Mouse (Mus musculus) embryo, embryonic 10.5 days (tissue): ENCODE data around the gene Bcl2a1b.
"Not testable (repeated sequence)": the region's sequence is repeated elsewhere in the genome, so short reads cannot be mapped to it uniquely, and the experiment has no call there.

Experiments
- DNase-seq: peaks from one replicate; pipeline ENCODE4 v3.0.0-alpha.2; 2015; ENCODE audit warnings: low spot score

The Bcl2a1b gene

DNA sequence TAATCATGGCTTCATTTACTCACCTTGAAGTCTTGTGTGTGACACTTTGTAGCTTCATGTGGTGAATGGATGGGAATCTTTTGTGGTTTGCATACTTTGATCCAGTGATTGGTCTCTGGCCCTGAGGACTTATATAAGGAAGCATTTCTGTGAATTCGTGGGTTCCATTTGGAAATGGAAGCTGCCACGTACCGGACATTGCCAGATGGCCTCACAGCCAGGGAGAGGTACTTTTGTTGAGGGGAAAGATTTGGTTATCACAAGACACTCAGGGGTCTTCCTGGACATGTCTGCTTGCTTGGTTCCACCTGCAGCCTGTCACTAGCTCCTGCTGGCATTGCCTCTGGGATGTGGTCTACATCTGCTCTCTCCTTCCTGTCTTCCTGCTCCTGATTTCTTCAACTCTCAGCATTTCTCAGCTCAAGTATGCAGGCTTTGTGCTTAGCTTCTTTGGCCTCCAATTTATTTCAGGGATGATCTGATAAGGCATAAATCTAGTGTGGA, 41.6 kb downstream of the Bcl2a1b start:
- not testable (repeated sequence) for DNase-seq

- DNase-seq, result no peak
Observed at GRCm38 (mm10) chr9:89253400-89253799, 54.4 kb downstream of the Bcl2a1b start.

DNA sequence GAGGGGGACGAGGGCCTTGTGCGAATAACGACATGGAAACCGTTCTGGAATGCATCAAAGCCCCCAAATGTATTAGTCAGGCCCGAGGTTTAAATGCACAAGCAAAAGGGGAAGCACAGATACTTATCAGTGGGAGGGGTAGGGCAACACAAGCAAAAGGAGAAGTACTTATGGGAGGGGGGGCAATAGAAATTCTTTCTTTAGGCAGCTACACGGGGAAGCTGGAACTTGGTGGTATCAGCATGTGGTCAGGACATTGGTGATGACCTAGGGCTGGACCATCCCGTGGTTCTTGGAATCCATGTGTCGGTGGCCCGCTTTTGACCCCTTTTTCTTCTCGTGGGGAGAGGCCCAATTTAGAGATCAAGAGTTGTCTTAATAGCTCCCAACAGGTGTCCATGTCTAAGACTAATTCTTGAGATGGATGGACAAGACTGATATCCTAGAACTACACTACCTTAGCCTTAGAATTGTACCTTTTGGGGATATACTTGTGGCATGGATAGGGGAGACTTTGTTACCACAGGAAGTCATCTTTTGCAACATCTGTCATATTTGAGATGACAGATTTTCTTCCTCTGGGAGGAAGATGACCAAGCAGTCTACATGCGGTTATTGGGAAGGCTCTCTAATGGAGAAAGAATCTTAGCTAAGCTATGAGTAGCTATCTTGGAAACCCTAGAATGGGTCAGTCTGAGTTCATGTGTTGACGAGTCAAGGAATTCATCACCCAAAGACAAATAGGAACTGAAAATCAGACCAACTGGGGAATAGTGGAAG, 57.7 kb downstream of the Bcl2a1b start:
- no peak for DNase-seq
